Mouse (Mus musculus) CH12.LX (cell line): ENCODE measurements around the gene Dlk1. TPM values are rescaled to one million over a fixed set of nuclear protein-coding genes. Genes with fewer than 3 reads are reported as not detected.

ENCODE experiments used
- DNase-seq: peaks from one replicate; pipeline ENCODE4 v3.0.0-alpha.2; 2013; ENCODE audit errors: extremely low read depth
- H3K27ac ChIP-seq: 2 replicates; pipeline ENCODE4 v1.5.1; 2012; ENCODE audit warnings: low read depth, mild to moderate bottlenecking, control low read depth, moderate library complexity; ENCODE audit not compliant: insufficient read depth
- H3K27me3 ChIP-seq: replicated peaks from 2 replicates; pipeline ENCODE3; 2012; ENCODE audit warnings: inconsistent platforms
- H3K36me3 ChIP-seq, 2 experiments: replicated peaks in 1 of 2; 2 replicates each; pipeline versions ENCODE3 to v1.6.1; 2012; ENCODE audit warnings: inconsistent platforms in 1 of 2, low read length in 1 of 2, mild to moderate bottlenecking in 1 of 2, mixed read lengths in 1 of 2, moderate library complexity in 1 of 2; ENCODE audit not compliant: control insufficient read depth in 1 of 2, insufficient read depth in 1 of 2
- H3K4me1 ChIP-seq, 2 experiments: 2 replicates each; pipeline ENCODE4 v1.6.1; 2012; ENCODE audit warnings: inconsistent platforms in 1 of 2, moderate library complexity in 1 of 2; ENCODE audit not compliant: insufficient read depth in 2 of 2, control insufficient read depth in 1 of 2
- H3K4me2 ChIP-seq: 2 replicates; pipeline ENCODE4 v1.6.1; 2012; ENCODE audit warnings: low read depth, mild to moderate bottlenecking, control low read depth; ENCODE audit not compliant: poor library complexity, insufficient read depth, severe bottlenecking
- H3K4me3 ChIP-seq, 3 experiments: fragments of 150-350 bp in 1 of 3; sonication (generic) in 1 of 3; replicated peaks in 1 of 3; 2 replicates each; pipeline versions ENCODE3 to v1.5.1; 2011 to 2012; ENCODE audit warnings: low read depth in 2 of 3, low read length in 2 of 3, mild to moderate bottlenecking in 2 of 3, moderate library complexity in 2 of 3, control low read depth in 1 of 3, improper control_type of control experiment in 1 of 3, inconsistent platforms in 1 of 3, mixed read lengths in 1 of 3; ENCODE audit not compliant: poor library complexity in 1 of 3
- H3K79me2 ChIP-seq: replicated peaks from 2 replicates; pipeline ENCODE4 v1.6.1; 2012; ENCODE audit warnings: mild to moderate bottlenecking, moderate library complexity; ENCODE audit not compliant: control insufficient read depth, poor library complexity, insufficient read depth, severe bottlenecking; ENCODE audit errors: extremely low read depth
- H3K9ac ChIP-seq: 2 replicates; pipeline ENCODE4 v1.6.1; 2012; ENCODE audit warnings: low read depth, mild to moderate bottlenecking, control low read depth, moderate library complexity; ENCODE audit not compliant: insufficient read depth
- H3K9me3 ChIP-seq: replicated peaks from 2 replicates; pipeline ENCODE3; 2012; ENCODE audit warnings: low read length, inconsistent platforms, mixed read lengths
- BHLHE40 ChIP-seq: IDR thresholded peaks from 2 replicates; pipeline ENCODE4 v1.6.1; 2011; ENCODE audit warnings: mild to moderate bottlenecking, low read depth, low read length, improper control_type of control experiment
- CTCF ChIP-seq, 2 experiments: IDR thresholded peaks in 1 of 2; conservative IDR thresholded peaks in 1 of 2; 2 replicates each; pipeline ENCODE4 v1.5.1; 2011 to 2012; ENCODE audit warnings: low read depth in 2 of 2, low read length in 2 of 2, improper control_type of control experiment in 1 of 2, inconsistent platforms in 1 of 2, mild to moderate bottlenecking in 1 of 2, moderate library complexity in 1 of 2
- ELF1 ChIP-seq: IDR thresholded peaks from 2 replicates; pipeline ENCODE4 v1.6.1; 2014; ENCODE audit warnings: low read depth, mild to moderate bottlenecking, inconsistent platforms, low read length, improper control_type of control experiment
- EP300 ChIP-seq: IDR thresholded peaks from 2 replicates; pipeline ENCODE4 v1.6.1; 2011; ENCODE audit warnings: low read length, improper control_type of control experiment
- ETS1 ChIP-seq: conservative IDR thresholded peaks from 2 replicates; pipeline ENCODE4 v1.6.1; 2012; ENCODE audit warnings: low read depth, mild to moderate bottlenecking, inconsistent platforms, low read length, improper control_type of control experiment, moderate library complexity
- HCFC1 ChIP-seq: IDR thresholded peaks from 2 replicates; pipeline ENCODE4 v1.6.1; 2012; ENCODE audit warnings: low read depth, mild to moderate bottlenecking, inconsistent platforms, low read length, improper control_type of control experiment
- JUN ChIP-seq: IDR thresholded peaks from 2 replicates; pipeline ENCODE4 v1.6.1; 2011; ENCODE audit warnings: low read depth, mild to moderate bottlenecking, low read length, improper control_type of control experiment, moderate library complexity; ENCODE audit not compliant: insufficient read depth
- MAFK ChIP-seq: IDR thresholded peaks from 2 replicates; pipeline ENCODE4 v1.6.1; 2011; ENCODE audit warnings: low read length, improper control_type of control experiment; ENCODE audit not compliant: insufficient replicate concordance
- MAX ChIP-seq: IDR thresholded peaks from 2 replicates; pipeline ENCODE4 v1.6.1; 2011; ENCODE audit warnings: low read length, improper control_type of control experiment
- NELFE ChIP-seq: IDR thresholded peaks from 2 replicates; pipeline ENCODE4 v1.6.1; 2011; ENCODE audit warnings: low read depth, low read length, improper control_type of control experiment
- NRF1 ChIP-seq: IDR thresholded peaks from 2 replicates; pipeline ENCODE4 v1.6.1; 2014; ENCODE audit warnings: low read depth, mild to moderate bottlenecking, inconsistent platforms, low read length, improper control_type of control experiment, moderate library complexity
- PAX5 ChIP-seq: IDR thresholded peaks from 2 replicates; pipeline ENCODE4 v1.6.1; 2012; ENCODE audit warnings: low read length, inconsistent platforms, mixed read lengths
- POLR2AphosphoS2 ChIP-seq: IDR thresholded peaks from 2 replicates; pipeline ENCODE4 v1.6.1; 2011; ENCODE audit warnings: low read depth, low read length, improper control_type of control experiment
- SIN3A ChIP-seq: IDR thresholded peaks from 2 replicates; pipeline ENCODE4 v1.6.1; 2012; ENCODE audit warnings: low read length, improper control_type of control experiment, inconsistent platforms
- SMC3 ChIP-seq: IDR thresholded peaks from 2 replicates; pipeline ENCODE4 v1.6.1; 2011; ENCODE audit warnings: low read depth, low read length, improper control_type of control experiment
- TBP ChIP-seq: conservative IDR thresholded peaks from 2 replicates; pipeline ENCODE4 v1.6.1; 2011; ENCODE audit warnings: low read depth, low read length, improper control_type of control experiment
- ZC3H11A ChIP-seq: IDR thresholded peaks from 2 replicates; pipeline ENCODE4 v1.6.1; 2012; ENCODE audit warnings: low read depth, mild to moderate bottlenecking, inconsistent platforms, low read length, improper control_type of control experiment
- dilution Hi-C: fragments of 300-500 bp; cut with MboI; formaldehyde crosslinking; loops from 2 replicates; pipeline ENCODE4 v1.14.3; 2020; ENCODE audit warnings: low sequenced_read_pairs; ENCODE audit not compliant: extremely low pct_unique_long_range_greater_than_20kb, extremely low pct_ligation_motif_present
- in situ Hi-C: fragments of 300-500 bp; cut with MboI; formaldehyde crosslinking; loops from 3 replicates; pipeline ENCODE4 v1.14.3; 2019; ENCODE audit warnings: low sequenced_read_pairs, low pct_ligation_motif_present, low pct_unique_long_range_greater_than_20kb, mixed read lengths
- polyA plus RNA-seq: library from polyadenylated mRNA; unstranded; fragments of >175 nt; gene quantifications from 2 replicates; pipeline ENCODE4 v1.2.1, GENCODE M21; 2012; ENCODE audit warnings: low read depth; ENCODE audit not compliant: insufficient read length
- total RNA-seq, 2 experiments: library from RNA; depleted of rRNA; stranded (reverse); fragments of 300-350 nt in 1 of 2; fragments of >200 nt in 1 of 2; gene quantifications; 2 replicates each; pipeline ENCODE4 v1.2.3; 2012 to 2014

Dlk1 gene
- total and polyA plus RNA-seq, 3 experiments, result not detected

DNA sequence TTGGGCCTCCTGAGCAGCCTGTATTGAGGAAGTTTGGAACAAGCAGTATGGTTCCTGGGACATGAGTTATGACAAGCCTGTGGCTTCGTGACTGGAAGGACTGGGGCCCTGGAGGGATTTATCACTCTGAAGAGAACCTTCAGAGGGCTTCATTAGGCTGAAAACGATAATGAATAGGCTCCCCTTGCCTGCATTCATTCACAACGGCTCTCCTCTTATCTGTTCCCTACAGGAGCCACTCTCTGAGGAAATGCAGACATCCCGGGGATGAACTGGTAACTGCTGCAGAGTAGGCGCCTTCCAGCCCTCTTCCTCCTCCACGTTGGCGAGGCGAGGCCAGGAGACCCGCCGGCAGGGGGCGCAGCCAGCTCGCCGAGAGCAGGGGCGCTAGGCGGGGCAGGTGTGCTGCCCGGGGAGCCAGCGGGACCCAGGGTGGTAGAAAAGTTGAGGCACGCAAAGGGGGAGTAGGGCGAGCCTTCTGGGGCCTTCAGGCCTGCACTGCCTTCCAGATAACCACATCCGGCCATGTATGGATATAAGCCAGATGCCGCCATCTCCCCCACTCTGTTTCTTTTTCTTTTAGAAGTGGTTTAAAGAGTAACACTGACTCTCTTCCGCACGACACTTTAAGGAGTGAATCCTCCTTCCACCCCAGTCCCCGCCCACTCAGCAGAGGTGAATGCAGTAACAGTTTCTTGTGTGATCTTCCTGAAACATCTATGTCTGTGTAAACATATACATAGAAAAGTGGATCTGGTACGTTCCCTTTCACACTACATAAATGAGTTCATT is 14.9 kb upstream of the Dlk1 start:
- H3K4me1 ChIP-seq, result no peaks in the 10 kb centered on the region
- no peaks in the 10 kb centered on the region for H3K79me2 ChIP-seq
- TF ChIP-seq SMC3 (peak; percentile 17; the same call in 1 of the 2 replicates), JUN (no peak), CTCF (conservative IDR thresholded peaks at IDR 0.05 in 1 of 2, IDR thresholded peaks at IDR 0.05 in 1 of 2; ENCODE audit: low read depth in 2 of 2, low read length in 2 of 2) (peak in 1 of 2 experiments; percentile 37; a peak in 2 of 4 replicates)
- H3K36me3 ChIP-seq, result no peaks in the 10 kb centered on the region
- dilution Hi-C loops, result no loop called here
- H3K9me3 ChIP-seq, result peaks cover 90% of the 10 kb centered on the region
- no peaks in the 10 kb centered on the region for H3K27me3 ChIP-seq
- DNase-seq, result no peak
- in situ Hi-C loops, result loop anchor here (10.0 kb wide), 1 partner anchor 937 kb away; no protein-coding TSS in a partner anchor
- no peak overlapping the region for H3K9ac ChIP-seq
- H3K27ac ChIP-seq, result no peak overlapping the region
- no peak overlapping the region for H3K4me3 ChIP-seq
- H3K4me2 ChIP-seq, result no peak overlapping the region

DNA sequence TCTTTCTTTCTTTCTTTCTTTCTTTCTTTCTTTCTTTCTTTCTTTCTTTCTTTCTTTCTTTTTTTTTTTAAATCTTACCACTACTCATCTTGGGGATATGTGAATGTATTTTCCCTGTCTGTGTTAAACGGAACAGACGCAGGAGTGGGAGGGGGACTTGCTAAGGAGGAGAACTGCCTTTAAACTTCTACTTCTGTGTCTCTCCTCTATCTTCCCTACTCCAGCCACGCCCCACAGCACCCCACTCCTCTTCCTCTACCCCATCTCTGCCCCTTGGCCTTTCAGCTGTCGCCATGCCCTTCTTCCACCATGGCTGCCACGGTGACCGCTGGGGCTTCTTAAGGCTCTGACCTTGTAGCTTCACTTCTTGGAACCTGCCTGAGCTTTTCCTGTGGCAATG is 14.2 kb upstream of the Dlk1 start:
- Histone ChIP-seq H3K4me3 (no peak overlapping the region), H3K4me1 (no peaks in the 10 kb centered on the region), H3K27me3 (no peaks in the 10 kb centered on the region), H3K9me3 (peaks cover 90% of the 10 kb centered on the region), H3K36me3 (no peaks in the 10 kb centered on the region), H3K4me2 (no peak overlapping the region), H3K79me2 (no peaks in the 10 kb centered on the region), H3K27ac (no peak overlapping the region), H3K9ac (no peak overlapping the region)
- dilution Hi-C loops (no loop called here), in situ Hi-C loops (loop anchor here (10.0 kb wide), 1 partner anchor 936 kb away; no protein-coding TSS in a partner anchor)
- TF ChIP-seq POLR2AphosphoS2 (no peak), ZC3H11A (no peak)
- DNase-seq, result no peak

DNA sequence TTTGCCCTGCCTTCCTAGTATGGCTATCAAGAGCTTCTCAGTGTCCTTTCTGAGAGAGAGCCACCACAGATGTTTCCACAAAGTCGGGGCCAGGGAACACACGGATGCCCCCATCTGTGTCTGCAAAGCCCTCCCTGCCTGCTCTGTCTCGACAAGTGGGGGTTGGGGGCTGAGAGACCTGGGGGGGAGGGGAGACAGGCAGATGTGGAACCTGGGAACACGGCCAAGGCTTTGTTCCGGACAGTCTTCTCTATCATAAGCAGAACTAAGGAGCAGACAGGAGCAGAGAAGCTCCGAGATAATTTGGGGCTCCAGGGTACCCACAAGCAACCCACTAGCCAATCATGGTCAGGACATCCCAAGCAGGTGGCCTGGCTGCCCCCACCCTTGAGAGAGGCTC is 12.6 kb upstream of the Dlk1 start:
- no peak for TF ChIP-seq ETS1
- no peak for TF ChIP-seq PAX5
- no peak for TF ChIP-seq EP300
- no peak for TF ChIP-seq TBP
- no peak for TF ChIP-seq MAX
- TF ChIP-seq POLR2AphosphoS2, result no peak
- TF ChIP-seq SIN3A, result no peak
- TF ChIP-seq NELFE, result no peak
- no peak for TF ChIP-seq MAFK
- no peak for TF ChIP-seq BHLHE40
- no peak for TF ChIP-seq HCFC1
- TF ChIP-seq NRF1, result no peak
- TF ChIP-seq ELF1, result no peak
- DNase-seq, result no peak
- Histone ChIP-seq H3K27me3 (no peaks in the 10 kb centered on the region), H3K4me1 (no peaks in the 10 kb centered on the region; a peak in 1 of 4 replicates), H3K4me2 (no peak overlapping the region), H3K27ac (no peak overlapping the region), H3K36me3 (no peaks in the 10 kb centered on the region), H3K4me3 (no peak overlapping the region), H3K9ac (no peak overlapping the region), H3K9me3 (peaks cover 91% of the 10 kb centered on the region), H3K79me2 (no peaks in the 10 kb centered on the region)
- dilution Hi-C loops, result no loop called here
- in situ Hi-C loops, result loop anchor here (10.0 kb wide), 1 partner anchor 935 kb away; no protein-coding TSS in a partner anchor
